Mouse (Mus musculus): ENCODE measurements around the gene Nlgn1. TPM values are rescaled to one million over a fixed set of nuclear protein-coding genes. Genes with fewer than 3 reads are reported as not detected.

The Nlgn1 gene
- polyA plus RNA-seq, 1 experiment from 2014 or later = 1.5 TPM

DNA sequence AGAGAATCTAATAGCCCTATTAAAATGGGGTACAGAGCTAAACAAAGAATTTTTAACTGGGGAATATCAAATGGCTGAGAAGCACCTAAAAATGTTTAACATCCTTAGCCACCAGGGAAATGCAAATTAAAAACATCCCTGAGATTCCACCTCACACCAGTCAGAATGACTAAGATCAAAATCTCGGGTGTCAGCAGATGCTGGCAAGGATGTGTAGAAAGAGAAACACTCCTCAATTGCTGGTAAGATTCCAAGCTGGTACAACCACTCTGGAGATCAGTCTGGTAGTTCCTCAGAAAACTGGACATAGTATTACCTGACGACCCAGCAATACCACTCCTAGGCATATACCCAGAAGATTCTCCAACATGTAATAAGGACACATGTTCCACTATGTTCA, 869.2 kb downstream of the Nlgn1 start:
- Histone ChIP-seq H3K9ac (no peak overlapping the region), H3K4me1 (no peaks in the 10 kb centered on the region), H3K4me2 (no peak overlapping the region), H3K27ac (no peak overlapping the region), H3K9me3 (no peaks in the 10 kb centered on the region), H3K36me3 (no peaks in the 10 kb centered on the region), H3K27me3 (no peaks in the 10 kb centered on the region), H3K4me3 (no peak overlapping the region)
- 67% methylated on average over 2 of the region's 2 CpGs for WGBS
- ATAC-seq (ENCODE audit: borderline replicate concordance, extremely low read depth, low FRiP score, low TSS enrichment) = no peak

DNA sequence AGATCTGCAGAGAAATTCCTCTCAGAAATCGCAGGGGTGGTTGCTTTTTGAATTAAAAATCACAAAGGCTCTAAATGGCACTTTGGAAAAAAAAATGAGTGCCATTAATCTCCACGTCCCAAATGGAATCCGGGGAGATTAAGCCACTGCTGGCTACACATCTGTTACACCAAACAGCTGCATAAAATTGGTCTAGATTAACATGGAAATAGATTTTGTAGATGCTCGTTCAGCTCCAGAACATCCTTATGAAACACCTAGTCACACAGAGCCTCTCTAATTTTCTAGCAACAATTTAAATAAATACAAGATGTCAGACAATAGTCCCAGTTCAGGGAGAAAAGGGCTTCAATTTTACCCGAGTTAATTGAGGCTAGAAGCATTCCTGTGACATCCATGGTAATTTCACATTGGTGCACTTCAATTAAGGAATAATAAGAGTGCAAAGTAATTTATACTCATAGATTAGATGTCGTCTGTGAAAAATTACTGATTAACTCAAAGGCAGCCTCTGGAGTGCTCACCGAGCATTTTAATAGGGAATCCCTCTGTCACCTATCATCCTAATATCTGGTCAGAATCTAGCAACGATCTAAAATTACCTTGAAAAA, 875.9 kb downstream of the Nlgn1 start:
- H3K27me3 ChIP-seq = no peaks in the 10 kb centered on the region
- H3K36me3 ChIP-seq = no peaks in the 10 kb centered on the region
- H3K9ac ChIP-seq = no peak overlapping the region
- no peaks in the 10 kb centered on the region for H3K4me1 ChIP-seq
- no peak overlapping the region for H3K27ac ChIP-seq
- no peaks in the 10 kb centered on the region for H3K9me3 ChIP-seq
- no peak overlapping the region for H3K4me2 ChIP-seq
- no peak overlapping the region for H3K4me3 ChIP-seq
- no peak for ATAC-seq (ENCODE audit: borderline replicate concordance, extremely low read depth, low FRiP score, low TSS enrichment)
- 70% methylated on average over 8 of the region's 8 CpGs for WGBS

DNA sequence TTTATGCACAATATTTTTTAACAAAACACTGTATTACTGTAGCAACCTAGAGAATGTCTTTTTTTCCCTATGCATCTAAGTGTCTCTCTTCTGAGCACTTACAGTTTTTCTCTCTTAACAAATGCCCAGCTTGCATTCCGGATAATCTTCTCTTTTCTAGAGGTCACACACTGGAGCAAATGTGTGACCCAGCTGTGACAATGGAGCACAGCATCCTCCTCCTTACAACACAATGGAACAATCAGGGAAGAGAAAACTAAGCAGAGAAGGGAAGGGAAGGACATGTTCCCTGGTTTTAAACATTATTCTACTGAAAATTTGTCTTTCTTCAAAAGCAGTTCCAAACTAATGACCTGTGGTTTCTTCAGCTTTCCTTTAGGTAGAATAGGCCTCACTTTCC, 879.9 kb downstream of the Nlgn1 start:
- Histone ChIP-seq H3K27me3 (no peaks in the 10 kb centered on the region), H3K9me3 (no peaks in the 10 kb centered on the region), H3K9ac (no peak overlapping the region), H3K4me3 (no peak overlapping the region), H3K4me1 (no peaks in the 10 kb centered on the region), H3K4me2 (no peak overlapping the region), H3K27ac (no peak overlapping the region), H3K36me3 (no peaks in the 10 kb centered on the region)
- no peak for ATAC-seq (ENCODE audit: borderline replicate concordance, extremely low read depth, low FRiP score, low TSS enrichment)
- WGBS = 60% methylated on average over 1 of the region's 1 CpGs

DNA sequence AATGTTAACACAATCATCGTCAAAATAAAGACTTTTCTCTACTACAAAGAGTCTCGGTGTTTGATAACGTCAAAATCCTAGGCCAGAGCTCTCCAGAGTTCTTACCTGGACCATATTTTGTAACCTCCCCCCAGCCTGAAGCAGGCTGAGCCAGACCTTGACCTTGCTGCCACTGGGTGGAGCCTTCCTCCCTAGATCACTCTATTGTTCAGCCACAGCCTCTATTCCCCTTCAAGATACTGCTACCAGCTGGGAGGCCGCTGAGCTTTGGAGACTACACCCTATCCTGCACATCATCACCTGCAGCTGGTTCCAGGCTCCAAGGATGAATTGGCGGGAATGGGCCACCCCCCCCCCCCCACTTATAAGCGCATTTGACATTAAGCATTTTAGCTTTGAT, 881.8 kb downstream of the Nlgn1 start:
- H3K9me3 ChIP-seq = no peaks in the 10 kb centered on the region
- H3K27ac ChIP-seq = no peak overlapping the region
- H3K36me3 ChIP-seq = no peaks in the 10 kb centered on the region
- ATAC-seq (ENCODE audit: borderline replicate concordance, extremely low read depth, low FRiP score, low TSS enrichment) = no peak
- H3K4me1 ChIP-seq = no peaks in the 10 kb centered on the region
- 56% methylated on average over 6 of the region's 6 CpGs for WGBS
- H3K27me3 ChIP-seq = no peaks in the 10 kb centered on the region
- H3K4me2 ChIP-seq = no peak overlapping the region
- no peak overlapping the region for H3K4me3 ChIP-seq
- no peak overlapping the region for H3K9ac ChIP-seq

DNA sequence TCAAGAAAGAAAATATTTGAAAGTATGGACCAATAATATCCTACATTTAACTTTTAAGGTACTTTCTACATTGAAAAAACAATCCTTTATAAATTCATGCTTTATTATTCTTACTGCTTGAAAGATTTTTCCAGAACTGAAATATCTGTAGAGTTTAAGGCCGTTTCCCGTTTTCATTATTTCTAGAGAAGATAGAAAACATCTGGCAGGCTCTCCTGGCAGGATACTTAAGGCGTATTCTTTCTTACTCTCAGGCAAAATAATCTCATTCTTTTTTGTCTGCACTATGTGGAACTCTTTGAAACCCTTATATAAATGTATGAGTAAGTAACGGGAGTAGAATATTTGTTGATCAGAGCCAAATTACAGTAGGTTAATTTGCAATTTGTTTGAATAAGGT, 882.9 kb downstream of the Nlgn1 start:
- no peaks in the 10 kb centered on the region for H3K36me3 ChIP-seq
- H3K27ac ChIP-seq = no peak overlapping the region
- H3K4me1 ChIP-seq = no peaks in the 10 kb centered on the region
- H3K4me2 ChIP-seq = no peak overlapping the region
- H3K4me3 ChIP-seq = no peak overlapping the region
- 50% methylated on average over 4 of the region's 4 CpGs for WGBS
- no peak overlapping the region for H3K9ac ChIP-seq
- ATAC-seq (ENCODE audit: borderline replicate concordance, extremely low read depth, low FRiP score, low TSS enrichment) = no peak
- H3K27me3 ChIP-seq = no peaks in the 10 kb centered on the region
- H3K9me3 ChIP-seq = no peaks in the 10 kb centered on the region

DNA sequence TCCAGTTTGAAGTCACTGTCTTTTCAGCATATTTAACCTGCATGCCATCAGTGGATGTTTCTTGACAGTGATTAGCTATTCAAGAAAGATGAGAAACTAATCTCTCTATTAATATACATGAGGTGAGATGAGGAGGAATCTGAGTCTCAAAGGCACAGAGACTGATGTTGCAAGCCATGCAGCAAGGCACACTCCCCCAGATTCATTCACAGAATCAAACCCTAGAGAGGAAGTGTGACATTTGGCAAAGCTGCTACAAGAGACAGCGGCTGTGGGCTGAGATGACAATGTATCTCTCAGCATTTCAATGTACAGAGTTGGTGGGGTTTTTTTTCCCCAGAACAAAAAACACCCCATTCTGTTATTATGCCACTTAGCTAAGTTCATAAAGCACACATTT, 885.1 kb downstream of the Nlgn1 start:
- no peak for ATAC-seq (ENCODE audit: borderline replicate concordance, extremely low read depth, low FRiP score, low TSS enrichment)
- no peak overlapping the region for H3K4me3 ChIP-seq
- H3K4me2 ChIP-seq = no peak overlapping the region
- H3K27me3 ChIP-seq = no peaks in the 10 kb centered on the region
- H3K36me3 ChIP-seq = no peaks in the 10 kb centered on the region
- no peaks in the 10 kb centered on the region for H3K9me3 ChIP-seq
- H3K27ac ChIP-seq = no peak overlapping the region
- no peak overlapping the region for H3K9ac ChIP-seq
- WGBS = 32% methylated on average over 1 of the region's 1 CpGs
- H3K4me1 ChIP-seq = no peaks in the 10 kb centered on the region

DNA sequence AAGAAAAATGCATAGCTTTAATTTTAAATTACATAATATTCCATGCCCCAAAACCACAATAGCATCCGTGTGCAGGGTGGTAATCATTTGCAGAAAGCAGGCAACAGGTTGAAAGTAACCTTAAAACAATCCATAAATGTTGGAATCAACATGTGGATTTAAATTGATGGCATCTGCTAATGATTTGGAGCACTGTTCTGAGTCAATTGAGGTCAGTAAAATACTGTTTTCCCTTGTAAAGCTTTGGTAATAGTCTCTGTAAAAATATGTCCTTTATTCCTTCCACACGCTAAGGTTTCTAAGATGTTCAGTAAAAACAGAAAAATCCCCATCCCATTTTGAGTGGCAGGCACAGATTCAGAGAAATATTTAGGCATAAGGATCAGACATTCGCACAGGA, 888.6 kb downstream of the Nlgn1 start:
- no peak for ATAC-seq (ENCODE audit: borderline replicate concordance, extremely low read depth, low FRiP score, low TSS enrichment)
- Histone ChIP-seq H3K9ac (no peak overlapping the region), H3K36me3 (no peaks in the 10 kb centered on the region), H3K4me2 (no peak overlapping the region), H3K27ac (no peak overlapping the region), H3K4me1 (no peaks in the 10 kb centered on the region), H3K4me3 (no peak overlapping the region), H3K27me3 (no peaks in the 10 kb centered on the region), H3K9me3 (no peaks in the 10 kb centered on the region)
- WGBS = 80% methylated on average over 3 of the region's 3 CpGs

DNA sequence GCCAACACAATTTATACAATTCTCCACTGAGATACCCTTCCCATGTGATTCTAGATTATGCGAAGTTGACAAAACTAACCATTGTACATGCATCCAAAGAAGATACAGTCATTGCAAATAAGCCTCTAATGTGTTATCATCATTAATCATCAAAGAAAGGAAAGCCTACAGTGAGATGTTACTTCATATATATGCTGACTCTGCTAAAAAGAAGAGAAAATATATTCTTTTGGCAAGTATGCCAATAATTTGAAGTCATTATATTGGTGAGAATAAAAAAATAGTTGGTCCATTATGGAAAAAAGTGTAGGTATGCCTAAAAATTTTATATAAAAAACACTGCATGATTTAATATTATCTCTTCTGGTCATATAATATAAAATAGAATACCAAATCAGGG, 889.6 kb downstream of the Nlgn1 start:
- no peaks in the 10 kb centered on the region for H3K4me1 ChIP-seq
- 100% methylated on average over 1 of the region's 1 CpGs for WGBS
- no peaks in the 10 kb centered on the region for H3K36me3 ChIP-seq
- no peaks in the 10 kb centered on the region for H3K27me3 ChIP-seq
- ATAC-seq (ENCODE audit: borderline replicate concordance, extremely low read depth, low FRiP score, low TSS enrichment) = no peak
- H3K9ac ChIP-seq = no peak overlapping the region
- no peak overlapping the region for H3K4me3 ChIP-seq
- H3K4me2 ChIP-seq = no peak overlapping the region
- no peak overlapping the region for H3K27ac ChIP-seq
- H3K9me3 ChIP-seq = no peaks in the 10 kb centered on the region

DNA sequence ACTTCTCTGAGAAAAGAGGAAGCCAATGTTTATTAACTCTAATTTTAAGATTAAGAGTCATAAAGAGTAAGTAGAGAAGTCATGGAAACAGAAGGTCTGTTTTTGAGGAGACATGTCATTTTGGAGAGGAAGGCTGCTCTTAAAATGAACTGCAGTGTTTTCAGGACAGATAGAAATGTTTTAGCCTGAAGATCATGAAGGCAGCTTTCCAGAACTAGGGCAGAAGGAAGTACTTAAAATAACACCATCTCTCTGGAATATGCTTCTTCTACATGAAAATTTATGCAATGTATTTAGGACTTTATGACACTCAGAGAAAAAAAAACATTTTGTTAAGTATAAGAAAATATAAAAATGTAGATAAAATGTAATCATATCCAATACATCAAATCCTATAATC, 905.3 kb downstream of the Nlgn1 start:
- ATAC-seq (ENCODE audit: borderline replicate concordance, extremely low read depth, low FRiP score, low TSS enrichment) = no peak

DNA sequence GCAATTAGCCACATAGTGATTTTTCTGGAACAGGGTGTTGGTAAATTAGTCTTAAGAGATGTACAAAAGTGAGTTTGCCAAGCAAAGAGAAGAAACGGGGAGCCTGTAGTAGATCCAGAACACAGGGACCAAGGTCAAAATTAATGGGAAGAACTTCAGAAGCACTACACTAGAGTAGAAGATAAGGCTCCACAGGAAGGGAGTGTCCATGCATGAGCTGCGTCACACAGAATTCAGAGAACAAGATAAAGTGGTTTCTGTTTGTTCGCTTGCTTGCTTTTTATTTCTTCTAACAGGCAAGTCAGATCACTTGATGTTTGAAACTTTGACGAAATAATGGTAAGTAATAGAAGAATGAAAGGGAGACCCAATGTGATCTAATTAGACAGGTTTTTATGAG, 920.3 kb downstream of the Nlgn1 start:
- Histone ChIP-seq H3K9ac (no peak overlapping the region), H3K4me3 (no peak overlapping the region), H3K9me3 (no peaks in the 10 kb centered on the region), H3K4me1 (no peaks in the 10 kb centered on the region), H3K27me3 (no peaks in the 10 kb centered on the region), H3K36me3 (no peaks in the 10 kb centered on the region), H3K4me2 (no peak overlapping the region), H3K27ac (no peak overlapping the region)
- 81% methylated on average over 4 of the region's 4 CpGs for WGBS
- no peak for ATAC-seq (ENCODE audit: borderline replicate concordance, extremely low read depth, low FRiP score, low TSS enrichment)

More for the DNA sequence above, 905.3 kb downstream of the Nlgn1 start:
- no peaks in the 10 kb centered on the region for H3K27me3 ChIP-seq
- no peak overlapping the region for H3K9ac ChIP-seq
- H3K4me1 ChIP-seq = no peaks in the 10 kb centered on the region
- H3K4me2 ChIP-seq = no peak overlapping the region
- H3K36me3 ChIP-seq = no peaks in the 10 kb centered on the region
- no peaks in the 10 kb centered on the region for H3K9me3 ChIP-seq
- H3K27ac ChIP-seq = no peak overlapping the region
- H3K4me3 ChIP-seq = no peak overlapping the region

All from lung, embryonic 15.5 days (tissue).